Mouse (Mus musculus) spleen, adult 18-20 months (tissue): ENCODE results near the gene Fzd2.
A peak's percentile ranks its signal among the peaks of the same experiment; 100 is the strongest.
"Not testable (repeated sequence)": the region's sequence is repeated elsewhere in the genome, so short reads cannot be mapped to it uniquely, and the experiment has no call there.

Source experiments
- DNase-seq, 2 experiments: peaks; one replicate each; pipeline ENCODE4 v3.0.0; 2022; ENCODE audit warnings: mixed read lengths in 2 of 2

Gene Fzd2

DNA sequence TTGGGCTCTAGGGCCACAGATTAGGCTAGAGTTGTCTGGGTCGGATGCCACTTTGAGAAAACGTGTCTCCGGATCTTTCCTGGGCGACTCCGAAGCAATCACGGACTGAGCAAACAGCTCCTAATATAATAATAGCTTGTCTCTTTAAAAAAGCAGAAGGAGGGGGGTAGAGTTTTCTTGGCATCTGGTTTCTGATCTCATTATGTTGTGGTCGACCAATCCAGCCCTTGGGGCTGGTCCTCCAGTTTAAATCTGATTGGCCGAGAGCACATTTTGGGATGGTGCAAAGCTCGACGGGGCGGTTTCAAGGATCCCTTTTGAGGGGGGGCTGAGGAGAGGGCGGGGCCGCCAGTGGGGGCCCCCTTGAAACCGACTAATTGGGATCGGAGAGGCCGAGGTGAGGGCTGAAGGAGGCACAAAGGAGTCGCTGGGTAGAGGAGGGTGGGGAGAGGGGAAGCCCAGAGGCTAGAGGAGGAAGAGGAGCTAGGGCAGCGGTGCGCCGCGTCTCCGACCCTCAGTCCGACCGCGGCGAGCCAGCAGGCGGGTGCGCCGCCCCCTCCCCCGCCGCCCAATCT lies at the start of gene Fzd2:
Gene Fzd2 (plus strand): TSS at position 387 of the 575 bp plus-strand sequence.
- peak in 1 of 2 experiments; percentile 9 for DNase-seq

DNA sequence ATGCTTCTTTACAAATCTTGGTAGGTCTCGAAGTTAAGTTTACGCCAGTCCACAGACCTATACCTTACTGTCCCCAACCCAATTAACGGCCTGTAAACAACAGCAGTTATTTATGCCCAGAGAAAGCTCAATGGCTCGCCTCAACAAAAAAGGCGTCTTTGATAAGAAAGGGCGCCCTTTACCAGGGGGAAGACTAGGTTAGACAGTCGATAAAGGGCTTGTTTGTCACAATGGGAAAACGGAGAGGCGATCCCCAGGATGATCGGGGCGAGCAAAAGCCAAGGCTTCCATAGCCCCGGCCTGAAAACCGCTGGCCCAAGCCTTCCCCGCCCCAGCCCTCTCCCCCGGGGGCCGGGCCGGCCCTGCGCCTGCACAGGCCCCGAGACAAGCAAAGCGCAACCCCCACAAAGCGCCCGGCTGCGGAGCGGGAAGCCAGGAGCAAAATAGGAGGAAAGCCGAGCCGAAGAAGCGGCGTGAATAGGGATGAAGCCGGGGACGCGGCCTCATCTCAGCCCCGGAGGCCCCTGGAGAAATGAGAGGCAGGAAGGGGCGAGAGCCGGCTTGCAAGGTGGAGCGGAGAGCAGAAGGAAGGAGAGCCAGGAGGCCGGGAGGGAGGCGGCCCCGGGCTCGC lies 48.7 kb upstream of the Fzd2 start:
- no peak for DNase-seq

DNA sequence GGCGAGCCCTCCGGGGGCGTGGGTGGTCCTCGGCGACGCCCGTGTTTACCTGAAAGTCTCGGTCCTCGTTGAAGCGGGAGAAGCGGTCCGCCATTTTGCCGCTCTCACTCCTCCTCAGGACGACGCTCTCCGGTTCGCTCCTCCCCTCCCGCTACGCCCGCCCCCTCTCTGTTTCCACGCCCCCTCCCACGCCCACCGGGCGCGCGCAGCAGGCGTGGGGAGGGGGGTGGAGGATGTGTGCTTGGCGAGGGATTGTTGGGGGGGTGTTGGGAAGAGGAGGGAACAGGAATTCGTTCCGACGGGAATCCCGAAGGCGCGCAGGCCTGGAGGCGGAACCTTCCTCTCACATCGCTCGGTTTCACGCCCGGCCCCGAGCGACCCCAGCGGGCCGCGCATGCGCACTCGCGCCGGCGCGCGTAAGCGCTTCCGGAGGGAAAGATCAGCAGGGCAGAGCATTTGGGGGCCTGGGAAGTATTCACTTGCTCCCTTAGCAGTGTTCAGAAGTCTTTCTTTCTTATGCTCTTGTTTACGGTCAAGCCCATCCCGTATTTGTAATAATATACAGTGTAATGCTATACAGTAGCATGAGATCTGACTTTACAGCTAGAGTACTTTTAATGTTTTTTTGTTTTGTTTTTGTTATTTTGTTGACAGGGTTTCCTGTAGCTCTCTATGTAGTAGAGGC lies 48.0 kb upstream of the Fzd2 start, which contains the start of gene Gpatch8:
Gene Gpatch8 (minus strand): TSS at position 362 of the 685 bp plus-strand sequence.
- peak; percentile 80 to 85 for DNase-seq

DNA sequence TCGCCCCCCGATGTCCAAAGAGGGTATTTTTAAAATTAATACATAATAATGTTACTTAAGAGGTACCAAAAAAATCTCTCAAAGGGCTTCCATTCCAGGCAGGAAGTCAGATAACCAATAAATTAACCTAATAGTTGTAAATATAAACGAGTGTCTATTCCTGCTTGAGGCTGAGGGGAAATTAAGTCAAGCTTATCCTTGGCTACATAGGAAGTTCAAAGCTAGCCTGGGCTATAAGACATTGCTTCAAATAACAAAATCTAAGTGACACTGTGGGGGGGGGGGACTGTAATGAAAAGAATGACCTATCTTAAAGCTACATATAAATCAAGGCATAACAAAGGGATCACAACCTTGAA lies 47.5 kb upstream of the Fzd2 start:
- no peak for DNase-seq

DNA sequence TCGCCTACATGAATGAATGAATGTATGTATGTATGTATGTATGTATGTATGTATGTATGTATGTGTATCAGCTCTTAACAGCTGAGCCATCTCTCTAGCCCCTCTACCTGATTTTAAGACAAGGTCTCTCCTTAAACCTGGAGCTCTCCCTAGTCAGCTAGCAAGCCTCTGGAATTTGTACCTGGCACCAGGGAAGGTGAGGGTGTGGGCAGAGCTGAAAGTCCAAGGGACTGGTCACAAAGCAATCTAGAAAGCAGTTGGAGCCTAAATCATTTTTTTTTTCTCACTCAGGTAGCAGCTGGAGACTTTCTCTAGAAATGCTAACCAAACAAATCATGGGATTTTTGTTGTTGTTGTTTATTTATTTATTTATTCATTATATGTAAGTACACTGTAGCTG lies 46.8 kb upstream of the Fzd2 start:
- no peak for DNase-seq

DNA sequence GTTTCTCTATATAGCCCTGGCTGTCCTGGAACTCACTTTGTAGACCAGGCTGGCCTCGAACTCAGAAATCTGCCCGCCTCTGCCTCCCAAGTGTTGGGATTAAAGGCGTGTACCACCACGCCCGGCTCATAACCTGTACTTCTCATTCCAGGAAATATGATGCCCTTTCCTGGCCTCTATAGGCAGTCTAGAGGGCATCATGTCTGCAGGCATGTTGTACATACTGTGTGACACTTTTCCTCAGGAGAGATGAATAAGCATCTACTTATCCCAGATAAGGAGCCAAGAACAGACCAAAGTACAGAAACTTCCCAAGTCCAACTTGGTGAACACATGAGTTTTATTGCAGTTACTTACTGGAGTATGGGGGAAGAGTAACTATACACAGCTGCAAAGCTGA lies 45.5 kb upstream of the Fzd2 start:
- no peak for DNase-seq

DNA sequence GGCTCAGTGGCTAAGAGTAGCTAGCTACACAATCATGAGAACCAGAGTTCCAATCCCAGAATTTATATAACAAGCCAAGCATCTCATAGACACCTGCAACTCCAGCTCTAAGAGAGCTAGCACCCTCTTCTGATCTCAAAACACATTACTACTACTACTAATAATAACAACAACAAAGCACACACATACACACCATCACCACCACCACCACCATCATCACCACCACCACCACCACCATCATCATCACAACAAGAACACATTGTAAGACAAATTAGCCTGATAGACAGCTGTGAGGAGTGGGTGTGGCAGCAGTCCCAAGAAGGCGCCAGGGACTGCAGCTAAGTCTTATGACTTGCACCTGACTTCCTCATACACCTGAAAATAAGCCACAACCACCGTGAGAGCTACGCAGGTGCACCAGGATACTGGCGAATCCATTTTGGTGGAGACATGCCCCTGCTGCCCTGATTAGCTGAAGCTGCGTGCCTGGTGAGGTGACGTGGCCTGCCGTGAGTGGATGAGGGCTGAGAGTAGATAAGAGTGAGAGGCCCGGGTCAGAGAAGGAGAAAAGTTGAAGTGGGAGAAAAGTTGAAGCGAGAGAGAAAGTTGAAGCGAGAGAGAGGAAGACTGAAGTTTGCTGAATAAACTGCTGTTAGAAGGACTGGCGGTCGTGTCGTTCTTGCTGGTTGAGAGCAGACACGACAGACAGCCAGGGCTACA lies 39.1 kb upstream of the Fzd2 start:
- not testable (repeated sequence) for DNase-seq

DNA sequence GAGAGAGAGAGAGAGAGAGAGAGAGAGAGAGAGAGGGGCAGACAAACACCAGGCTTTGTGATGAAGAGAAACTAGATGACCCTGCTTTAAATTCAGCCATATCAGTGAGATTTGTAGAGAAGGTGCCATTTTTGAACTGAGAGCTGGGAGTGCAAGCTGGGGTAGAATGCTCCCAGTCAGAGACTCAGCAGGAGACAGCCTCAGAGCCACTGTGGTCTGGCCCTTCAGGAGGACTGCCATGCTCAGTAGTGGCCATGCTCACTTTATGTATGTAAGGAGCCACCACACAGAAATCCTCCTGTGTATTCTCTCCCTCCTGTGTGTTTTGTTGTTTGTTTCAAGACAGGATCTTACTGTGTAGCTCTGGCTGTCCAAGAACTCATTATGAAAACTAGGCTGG lies 38.5 kb upstream of the Fzd2 start:
- DNase-seq, result no peak

DNA sequence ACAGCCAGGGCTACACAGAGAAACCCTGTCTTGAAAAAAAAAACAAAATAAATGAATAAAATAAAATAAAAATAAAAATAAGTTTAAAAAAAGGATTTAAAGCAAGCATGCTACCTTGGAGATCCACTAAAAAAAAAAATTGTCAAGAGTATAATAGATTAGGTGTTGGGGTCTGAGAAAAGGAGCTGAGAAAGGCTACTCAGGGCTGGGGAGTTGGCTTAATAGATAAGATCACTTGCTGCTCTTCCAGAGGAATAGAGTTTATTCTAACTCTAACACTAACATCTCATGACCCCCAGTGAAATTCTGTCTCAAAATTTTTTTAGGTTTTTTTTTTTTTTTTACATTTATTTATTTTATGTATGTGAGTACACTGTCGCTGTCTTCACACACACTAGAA lies 37.9 kb upstream of the Fzd2 start:
- DNase-seq, result no peak

DNA sequence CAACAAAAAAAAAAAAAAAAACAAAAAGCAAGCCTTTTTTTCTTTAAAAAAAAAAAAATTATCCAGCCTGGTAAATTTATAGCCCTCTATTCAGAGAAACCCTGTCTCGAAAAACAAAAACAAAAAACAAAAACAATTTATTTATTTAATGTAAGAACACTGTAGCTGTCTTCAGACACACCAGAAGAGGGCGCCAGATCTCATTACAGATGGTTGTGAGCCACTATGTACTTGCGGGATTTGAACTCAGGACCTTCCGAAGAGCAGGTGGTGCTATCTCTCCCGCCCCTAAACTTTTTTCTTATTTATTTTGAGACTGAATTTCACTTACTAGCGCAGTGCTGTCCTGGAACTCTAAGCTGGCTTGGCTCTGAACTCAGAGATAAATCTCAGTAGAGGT lies 37.0 kb upstream of the Fzd2 start:
- DNase-seq, result no peak

DNA sequence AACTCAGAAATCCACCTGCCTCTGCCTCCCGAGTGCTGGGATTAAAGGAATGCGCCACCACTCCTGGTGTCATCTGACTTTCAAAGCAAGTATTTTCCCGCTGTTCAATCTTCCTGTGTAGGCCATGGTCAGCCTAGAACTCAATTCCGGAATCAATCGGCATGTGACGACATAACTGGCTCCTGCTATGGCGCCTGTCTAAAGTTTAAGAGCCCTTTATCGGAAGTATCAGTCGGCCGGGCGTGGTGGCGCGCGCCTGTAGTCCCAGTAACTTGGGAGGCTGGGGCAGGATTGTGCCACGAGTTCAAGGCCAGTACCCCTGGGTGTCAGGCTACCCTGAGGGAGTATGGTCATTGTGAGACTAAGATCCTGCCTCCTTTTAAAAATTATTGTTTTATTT lies 36.5 kb upstream of the Fzd2 start:
- DNase-seq, result no peak

DNA sequence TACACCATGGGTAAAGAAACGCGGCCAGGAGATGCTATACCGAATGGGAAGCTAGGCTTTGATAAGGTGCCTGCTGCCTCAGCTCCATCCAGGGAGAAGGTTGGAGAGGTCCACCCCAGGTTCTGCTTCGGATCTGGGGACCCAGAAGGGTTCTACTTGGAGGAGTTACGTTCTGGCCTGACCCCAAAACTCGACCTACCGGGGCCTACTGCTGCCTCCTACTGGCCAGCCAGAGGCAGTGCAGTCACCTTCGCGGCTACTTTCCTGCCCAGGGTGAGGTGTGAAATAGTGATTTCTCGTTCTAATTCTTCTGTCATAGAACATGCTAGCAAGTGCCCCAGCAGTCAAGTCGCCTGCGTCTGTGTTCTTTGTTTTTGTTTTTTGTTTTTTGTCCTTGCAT lies 36.0 kb upstream of the Fzd2 start:
- DNase-seq, result no peak

DNA sequence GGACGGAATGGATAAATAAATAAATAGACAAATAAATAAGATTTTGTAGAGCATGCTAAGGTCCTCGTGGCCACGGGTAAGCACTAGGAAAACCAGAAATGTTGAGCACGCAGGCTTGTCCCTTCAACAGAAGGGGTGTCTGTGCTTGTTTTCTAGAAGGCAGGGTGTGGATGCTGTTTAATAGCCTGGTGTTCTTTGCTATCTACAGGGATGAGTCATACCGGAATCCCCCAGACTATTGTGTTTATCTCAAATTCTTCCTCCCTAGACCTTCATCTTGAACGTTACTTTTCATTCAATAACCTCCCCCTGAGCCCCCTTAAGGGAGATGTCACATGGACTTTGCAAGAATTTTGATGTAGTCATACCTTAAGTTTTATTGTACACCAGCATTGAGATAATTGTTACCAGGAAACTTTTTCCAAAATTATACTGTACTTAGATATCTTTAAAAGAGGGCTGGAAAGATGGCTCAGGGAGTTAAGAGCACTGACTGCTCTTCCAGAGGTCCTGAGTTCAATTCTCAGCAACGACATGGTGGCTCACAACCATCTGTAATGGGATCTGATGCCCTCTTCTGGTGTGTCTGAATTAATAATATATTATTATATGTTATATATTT lies 35.3 kb upstream of the Fzd2 start:
- no peak for DNase-seq

DNA sequence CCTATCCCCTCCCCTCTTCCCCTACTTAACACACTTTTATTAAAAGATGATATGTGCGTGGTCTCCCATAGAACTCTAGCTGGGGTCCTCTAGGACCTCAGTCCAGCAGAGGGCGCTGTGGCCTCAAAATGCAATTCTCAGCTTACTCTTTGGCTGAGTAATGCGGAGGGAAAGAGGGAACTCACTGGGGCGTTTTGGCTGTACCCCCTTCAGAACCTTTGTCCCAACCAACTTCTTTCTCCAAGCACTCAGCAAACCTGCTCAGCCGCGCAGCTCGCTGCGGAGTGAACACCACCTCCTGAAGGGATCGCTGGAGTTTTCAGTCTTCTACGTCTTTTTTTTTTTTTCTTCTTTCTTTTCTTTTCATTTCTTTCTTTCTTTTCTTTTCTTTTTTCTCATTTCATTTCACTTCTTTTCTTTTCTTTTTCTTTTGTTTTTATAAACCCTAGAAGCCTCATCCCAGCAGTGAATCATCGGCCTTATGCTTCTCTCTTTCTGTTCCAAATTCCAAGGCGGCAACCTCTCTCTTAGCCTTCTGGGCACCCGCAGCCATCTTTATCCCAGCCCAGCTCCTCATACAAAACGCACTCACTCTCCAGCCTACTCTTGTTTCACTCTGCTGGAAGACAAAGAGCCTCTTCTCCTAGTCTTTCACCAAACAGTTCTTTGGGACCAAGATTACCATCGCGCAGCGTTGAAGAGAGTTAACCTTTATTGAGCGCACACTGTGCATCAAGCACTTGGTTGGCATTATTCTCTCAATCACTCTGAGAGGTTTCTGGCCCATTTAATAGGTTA lies 31.1 kb upstream of the Fzd2 start:
- DNase-seq, result peak; percentile 51 to 79

DNA sequence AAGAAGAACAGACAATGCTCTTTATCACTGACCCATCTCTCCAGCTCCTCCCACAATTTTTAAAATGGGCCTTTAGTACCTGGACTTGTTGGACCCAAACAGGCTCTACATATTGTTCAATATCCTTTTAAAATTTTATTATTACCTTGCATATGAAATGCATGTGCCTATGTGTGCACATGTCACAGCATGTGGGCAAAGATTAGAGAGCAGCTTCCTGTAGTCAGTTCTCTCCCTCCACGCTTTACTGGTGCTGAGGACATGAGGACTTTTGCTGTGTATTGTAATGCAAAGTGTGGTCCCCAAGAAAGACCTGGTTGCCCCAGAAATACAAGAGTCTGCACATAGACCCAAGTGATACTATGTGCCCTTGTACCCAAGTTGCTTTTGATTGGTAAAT lies 29.2 kb upstream of the Fzd2 start:
- no peak for DNase-seq

DNA sequence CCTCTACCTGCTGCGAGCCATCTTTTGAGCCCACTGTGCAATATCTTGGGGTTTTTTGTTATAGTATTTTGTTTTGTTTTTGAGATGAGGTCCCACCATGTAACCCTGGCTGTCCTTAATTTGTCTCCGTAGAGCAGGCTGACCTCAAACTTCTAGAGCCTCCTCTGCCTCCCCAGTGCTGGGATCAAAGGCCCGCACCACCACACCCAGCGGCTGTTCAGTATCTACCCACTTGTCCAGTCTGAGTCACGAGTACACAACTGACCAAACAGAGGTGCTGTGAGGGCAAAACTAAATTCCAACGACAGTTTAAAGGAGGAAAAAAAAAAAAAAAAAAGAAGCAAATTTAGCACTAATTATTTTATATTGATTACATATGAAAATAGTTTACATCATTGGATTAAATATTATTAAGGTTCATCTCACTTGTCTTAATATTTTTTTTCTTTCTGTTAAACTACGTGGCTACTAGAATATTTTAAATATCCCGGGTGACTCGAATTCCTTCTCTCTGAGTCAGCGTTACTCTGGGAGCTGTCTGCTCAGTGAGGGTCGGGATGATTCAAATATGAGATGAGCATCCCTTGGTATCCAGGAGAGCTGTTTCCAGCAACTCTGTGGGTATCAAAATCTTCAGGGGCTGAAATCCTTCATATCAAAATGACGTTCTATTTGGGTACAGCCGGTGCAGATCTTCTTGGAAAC lies 28.0 kb upstream of the Fzd2 start:
- no peak for DNase-seq

DNA sequence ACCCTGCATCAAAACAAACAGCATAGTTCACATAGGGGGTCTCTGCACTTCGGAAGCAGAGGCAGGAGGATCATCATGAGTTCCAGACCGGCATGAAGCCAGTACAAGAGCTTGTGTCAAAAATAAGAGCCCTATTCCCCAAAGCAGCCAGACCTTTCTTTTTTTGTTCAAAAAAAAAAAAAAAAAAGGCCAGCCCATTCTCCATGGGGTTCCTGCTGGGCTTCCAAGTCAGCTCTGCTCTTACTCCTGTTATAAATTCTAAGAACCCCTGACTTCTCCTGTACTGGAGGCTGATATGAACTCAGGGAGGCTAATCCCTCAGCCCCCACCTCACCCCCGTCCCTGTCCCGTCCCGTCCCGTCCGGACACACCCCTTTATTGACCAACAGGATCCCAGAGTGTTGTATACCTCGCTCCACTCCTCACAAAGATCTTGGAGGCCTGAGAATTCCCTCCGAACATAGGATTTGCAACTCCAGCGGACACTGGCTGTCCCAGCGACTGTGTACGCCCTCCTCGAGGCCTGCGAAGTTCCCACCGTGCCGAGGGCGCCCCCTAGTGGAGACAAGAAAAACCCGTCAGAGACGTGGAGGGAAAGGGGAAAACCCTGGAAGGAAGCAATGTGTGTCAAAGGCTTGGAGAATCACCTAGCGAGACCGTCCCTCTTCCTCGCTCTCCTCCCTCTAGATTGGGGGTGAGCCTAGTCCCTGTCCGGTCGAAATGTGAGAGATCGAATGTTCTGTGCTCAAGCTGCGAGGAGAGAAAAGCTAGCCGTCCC lies 25.7 kb upstream of the Fzd2 start:
- peak; percentile 38 to 76 for DNase-seq

DNA sequence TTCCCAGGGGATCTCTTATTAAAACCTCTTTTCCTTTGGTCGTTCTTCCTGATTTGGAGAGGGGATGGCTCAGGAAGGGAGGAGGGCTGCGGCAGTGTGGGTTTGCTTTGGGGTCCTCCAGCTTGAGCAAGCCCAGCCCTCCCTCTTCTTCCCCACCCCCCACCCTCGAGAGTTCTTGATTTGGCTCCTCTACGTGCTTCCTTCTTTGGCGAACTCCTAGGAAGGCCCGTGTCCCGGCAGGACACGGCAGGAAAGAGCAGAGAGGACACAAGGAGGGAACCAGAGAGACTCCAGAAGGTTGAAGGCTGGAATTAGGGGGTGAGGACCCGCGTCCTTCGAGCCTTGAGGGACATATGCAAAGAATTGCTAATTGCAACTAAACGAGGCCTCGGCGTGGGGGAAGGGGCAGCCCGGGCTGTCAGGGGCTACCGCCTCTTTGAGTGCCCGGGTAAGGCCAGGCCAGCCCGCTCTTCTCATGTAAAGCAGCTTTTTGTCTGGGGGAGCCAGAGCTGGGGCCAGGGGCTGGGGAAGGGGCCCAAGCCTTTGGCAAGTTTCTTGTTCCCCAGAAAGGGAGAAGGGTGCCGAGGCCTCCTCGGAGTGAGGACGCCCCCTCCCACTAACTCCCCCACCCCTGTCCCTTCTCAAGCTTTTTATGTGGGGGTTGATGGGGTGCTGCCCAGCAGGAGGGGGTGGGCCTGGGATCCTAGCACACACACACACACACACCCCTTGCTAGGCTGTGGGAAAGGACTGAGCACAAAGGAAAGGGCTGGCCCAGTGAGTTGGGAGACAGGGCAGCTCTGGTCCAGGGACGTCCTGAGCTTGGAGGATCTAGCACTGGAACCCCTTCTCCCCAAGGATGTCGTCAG lies 24.8 kb upstream of the Fzd2 start, which contains the start of gene Gm11627:
Gene Gm11627 (minus strand): TSS at position 297 of the 869 bp plus-strand sequence.
- no peak for DNase-seq

DNA sequence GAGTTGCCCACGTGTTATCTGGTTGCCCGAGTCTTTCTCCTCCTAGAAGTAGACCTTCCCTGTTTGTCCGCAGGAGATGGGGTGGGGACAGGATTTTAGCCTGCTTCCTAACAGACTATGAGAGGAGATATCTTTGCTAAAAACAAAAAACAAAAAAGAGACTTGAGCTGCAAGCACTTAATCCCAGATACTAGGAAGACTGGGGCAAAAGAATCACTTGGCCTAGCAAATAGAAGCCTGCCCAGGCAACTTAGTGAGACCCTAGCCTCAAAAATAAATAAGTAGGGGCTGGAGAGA lies 24.2 kb upstream of the Fzd2 start:
- DNase-seq, result no peak
